In genomic region chr1:64944746-64945145, GRCm38 (mm10) we compare ENCODE assay signal across 24 mouse cellular contexts. TPM values are rescaled to one million over a fixed set of nuclear protein-coding genes. Genes with fewer than 3 reads are reported as not detected.
DNase-seq lines count a peak whose midpoint lies in the region; ATAC-seq lines count a peak whose summit lies in the region.
"Had no signal": no experiment of that assay in that cellular context is flagged by ENCODE, and none has a peak within 500 bp of the region (broad histone marks: within the 10 kb centered on the region; RNA-seq: fewer than 3 reads in every experiment).

No protein-coding gene starts in this region.

- H3K27me3 ChIP-seq in heart, embryonic 13.5 days (replicated peaks) = no peaks in the 10 kb centered on the region
- H3K27me3 ChIP-seq: embryonic facial prominence, embryonic 13.5 days; forebrain, embryonic 12.5 days; forebrain, embryonic 15.5 days; hindbrain, embryonic 12.5 days; hindbrain, embryonic 15.5 days; Patski had no signal

- H3K4me3 ChIP-seq in heart, embryonic 13.5 days = no peak overlapping the region
- H3K4me3 ChIP-seq: embryonic facial prominence, embryonic 10.5 days; embryonic facial prominence, embryonic 13.5 days; erythroblast, embryonic 14.5 days; forebrain, embryonic 12.5 days; forebrain, embryonic 15.5 days; heart, adult 2 months; hindbrain, embryonic 12.5 days; hindbrain, embryonic 15.5 days had no signal

- H3K9ac ChIP-seq in heart, embryonic 13.5 days = no peak overlapping the region
- H3K9ac ChIP-seq: embryonic facial prominence, embryonic 13.5 days; forebrain, embryonic 12.5 days; forebrain, embryonic 15.5 days; hindbrain, embryonic 12.5 days; hindbrain, embryonic 15.5 days had no signal

- peak overlapping the region; percentile 72 for H3K27ac ChIP-seq in heart, embryonic 13.5 days (replicated peaks)
- H3K27ac ChIP-seq: embryonic facial prominence, embryonic 10.5 days; embryonic facial prominence, embryonic 13.5 days; forebrain, embryonic 12.5 days; forebrain, embryonic 15.5 days; heart, adult 2 months; hindbrain, embryonic 12.5 days; hindbrain, embryonic 15.5 days had no signal

- ATAC-seq in heart, embryonic 13.5 days (ENCODE audit: extremely low read depth, insufficient number of reproducible peaks, low FRiP score, low TSS enrichment) = no peak
- ATAC-seq: forebrain, embryonic 15.5 days; Patski had no signal

- intact Hi-C loops in heart, postnatal 10 days (cut with DNase I) = no loop called here

- H3K4me2 ChIP-seq in heart, embryonic 13.5 days = no peak overlapping the region
- H3K4me2 ChIP-seq: embryonic facial prominence, embryonic 13.5 days; forebrain, embryonic 12.5 days; forebrain, embryonic 15.5 days; hindbrain, embryonic 12.5 days; hindbrain, embryonic 15.5 days had no signal

- H3K36me3 ChIP-seq in heart, embryonic 13.5 days = peaks cover 9% of the 10 kb centered on the region
- H3K36me3 ChIP-seq: embryonic facial prominence, embryonic 13.5 days; forebrain, embryonic 12.5 days; G1E; hindbrain, embryonic 12.5 days had no signal

- DNase-seq in heart, adult 11 months = peak; percentile 60
- no peak for DNase-seq in heart, postnatal 10 days
- DNase-seq in heart, postnatal 4 days = no peak
- peak; percentile 37 for DNase-seq in retina, embryonic 14.5 days (ENCODE audit: low spot score)
- no peak for DNase-seq in adrenal gland, postnatal 25 days
- DNase-seq in right cerebral cortex, postnatal 25 days = no peak
- DNase-seq: adrenal gland, postnatal 10 days; cerebellum, adult 11-12 months; cerebellum, adult 8-10 months; cerebellum, postnatal 10 days; cerebellum, postnatal 36 days; embryo, embryonic 11 days; gastrocnemius, postnatal 25 days; heart, adult 2 months had no signal

- peaks cover 35% of the 10 kb centered on the region for H3K4me1 ChIP-seq in heart, embryonic 13.5 days
- H3K4me1 ChIP-seq: embryonic facial prominence, embryonic 13.5 days; forebrain, embryonic 12.5 days; forebrain, embryonic 15.5 days; hindbrain, embryonic 15.5 days had no signal

- WGBS in heart, embryonic 13.5 days = 75% methylated on average over 2 of the region's 2 CpGs

- H3K9me3 ChIP-seq in heart, embryonic 13.5 days = 0 out of 2 replicates have a peak, but pooled peaks cover 2% of the 10 kb centered on the region
- H3K9me3 ChIP-seq: forebrain, embryonic 15.5 days; G1E; hindbrain, embryonic 12.5 days; hindbrain, embryonic 15.5 days had no signal

RNA-seq across cellular contexts. Expression of gene Plekhm3, which starts 11.9 kb away (rescaled TPM):
- total RNA-seq in heart, postnatal 10 days (2021) = 10 to 100 TPM in 1 of 2 experiments, 1 to 10 TPM in 1; 8.8 to 10.7 TPM
- polyA plus RNA-seq in heart, embryonic 13.5 days (2015; fragmentation: Nextera tagmentation; extraction: Ambion mirVana) = 6.4 and 6.9 TPM in 2 replicates
- total RNA-seq in heart, postnatal 4 days (2021) = 10 to 100 TPM in 1 of 2 experiments, 1 to 10 TPM in 1; 8.3 to 10.2 TPM
- 20.7 and 23.6 TPM in 2 replicates for total RNA-seq in adrenal gland, postnatal 25 days (2021)

Comparison
In these comparisons a context has a peak if more than half of its experiments do, and no peak if none do; other contexts are left out.
1. DNase-seq: peak in heart, adult 11 months (single experiment) and retina, embryonic 14.5 days (single experiment); none in heart, postnatal 10 days (0 of 2), heart, postnatal 4 days (single experiment), adrenal gland, postnatal 25 days (single experiment) and right cerebral cortex, postnatal 25 days (single experiment).